Mouse (Mus musculus) cerebellum, postnatal 4 days (tissue): ENCODE results near the gene Tars2.

Source experiments
- DNase-seq, 2 experiments: peaks; one replicate each; pipeline ENCODE4 v3.0.0; 2022; ENCODE audit warnings: low spot score in 2 of 2, mixed read lengths in 1 of 2

The Tars2 gene

DNA sequence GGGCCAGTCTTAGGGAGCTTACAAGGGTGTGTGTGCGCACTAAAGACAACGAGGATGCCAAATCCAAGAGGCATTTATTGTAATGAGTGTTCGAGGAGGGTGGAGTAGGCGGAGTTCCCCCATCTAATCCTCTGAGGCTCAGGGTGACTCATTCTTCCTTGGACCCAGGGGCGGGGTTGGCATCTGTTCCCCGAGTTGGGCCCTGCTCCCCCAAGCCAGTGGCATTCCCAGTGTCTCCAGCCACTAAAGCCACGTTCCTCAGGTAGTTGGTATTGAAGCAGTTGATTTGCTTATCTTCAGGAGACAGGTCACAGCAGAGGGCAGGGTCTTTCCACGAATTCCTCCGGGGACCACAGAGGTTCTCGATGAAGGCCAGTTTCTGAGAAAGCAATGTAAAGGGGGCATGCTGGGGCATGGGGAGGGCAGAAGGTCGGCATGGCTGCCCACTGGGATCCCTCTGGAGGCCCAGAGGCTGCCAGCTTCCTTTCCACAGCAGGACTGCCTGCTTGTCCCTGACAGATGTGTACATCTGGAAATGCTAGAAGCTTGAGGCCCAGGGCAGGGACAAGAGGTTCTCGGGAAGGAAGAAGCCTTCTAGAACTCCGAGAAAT, 25.8 kb downstream of the Tars2 start:
- DNase-seq, result no peak

GRCm38 (mm10) chr3:95732744-95733521, 27.1 kb downstream of the Tars2 start:
- DNase-seq, result no peak

DNA sequence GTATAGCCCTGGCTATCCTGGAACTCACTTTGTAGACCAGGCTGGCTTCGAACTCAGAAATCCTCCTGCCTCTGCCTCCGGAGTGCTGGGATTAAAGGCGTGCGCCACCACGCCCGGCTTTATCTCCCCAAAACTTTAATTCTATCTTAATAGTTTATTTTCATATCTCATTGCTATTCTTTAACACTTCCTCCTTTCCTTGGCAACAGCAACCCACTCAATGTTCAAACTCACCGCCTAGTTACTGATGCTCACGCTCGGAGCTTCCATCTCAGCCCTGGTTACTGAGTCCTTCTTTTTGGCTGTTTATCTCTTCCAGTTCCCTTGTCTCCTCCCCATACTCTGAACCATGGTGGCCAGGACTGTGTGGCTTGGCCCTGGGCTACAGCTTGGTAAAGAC, 27.7 kb downstream of the Tars2 start:
- DNase-seq, result no peak

DNA sequence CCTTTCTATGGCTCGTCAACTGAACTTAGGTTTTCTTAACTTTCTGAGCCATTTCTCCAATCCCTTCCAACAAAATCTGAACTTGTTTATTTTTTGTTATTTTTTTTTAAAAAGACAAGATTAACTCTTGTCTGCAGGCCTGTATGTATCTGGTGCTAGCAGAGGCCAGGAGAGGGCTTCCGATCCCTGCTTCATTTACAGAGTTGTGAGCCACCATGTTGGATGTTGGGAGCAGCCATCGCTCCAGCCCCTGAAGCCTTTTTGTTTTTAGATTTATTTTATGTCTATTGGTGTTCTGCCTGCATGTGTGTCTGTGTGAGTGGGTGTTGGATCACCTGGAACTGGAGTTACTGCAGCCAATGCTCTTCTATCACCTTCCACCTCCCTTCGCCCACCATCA, 28.2 kb downstream of the Tars2 start:
- no peak for DNase-seq

GRCm38 (mm10) chr3:95730431-95730830, 29.6 kb downstream of the Tars2 start:
- no peak for DNase-seq

- DNase-seq, result no peak
Observed at GRCm38 (mm10) chr3:95728906-95729305, 31.1 kb downstream of the Tars2 start.

DNA sequence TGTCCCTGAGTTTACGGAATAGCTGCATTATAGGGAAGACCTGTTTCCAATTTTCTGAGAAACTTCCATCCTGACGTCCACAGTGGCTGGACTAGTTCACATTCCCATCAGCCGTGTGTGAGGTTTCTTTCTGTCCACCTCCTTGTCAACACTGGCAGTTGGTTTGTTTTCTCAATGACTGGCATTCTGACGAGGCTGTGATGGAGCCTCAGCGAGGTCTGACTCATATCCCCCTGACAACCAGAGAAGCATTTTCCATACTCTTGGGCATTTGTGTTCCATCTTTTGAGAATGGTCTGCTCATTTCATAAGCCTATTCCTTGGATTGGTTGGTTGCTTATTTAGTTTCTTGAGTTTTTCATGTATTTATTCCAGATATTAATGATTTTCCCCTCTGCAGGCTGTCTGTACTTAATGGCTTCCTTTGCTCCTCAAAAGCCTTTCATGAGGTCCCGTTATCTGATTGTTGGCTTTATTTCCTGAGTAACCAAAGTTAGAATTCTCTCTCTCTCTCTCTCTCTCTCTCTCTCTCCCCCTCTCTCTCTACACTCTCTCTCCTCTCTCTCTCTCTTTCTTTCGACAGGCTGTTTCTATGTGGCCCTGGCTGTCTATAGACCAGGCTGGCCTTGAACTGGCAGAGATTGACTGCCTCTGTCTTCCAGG, 33.2 kb downstream of the Tars2 start:
- DNase-seq, result no peak

DNA sequence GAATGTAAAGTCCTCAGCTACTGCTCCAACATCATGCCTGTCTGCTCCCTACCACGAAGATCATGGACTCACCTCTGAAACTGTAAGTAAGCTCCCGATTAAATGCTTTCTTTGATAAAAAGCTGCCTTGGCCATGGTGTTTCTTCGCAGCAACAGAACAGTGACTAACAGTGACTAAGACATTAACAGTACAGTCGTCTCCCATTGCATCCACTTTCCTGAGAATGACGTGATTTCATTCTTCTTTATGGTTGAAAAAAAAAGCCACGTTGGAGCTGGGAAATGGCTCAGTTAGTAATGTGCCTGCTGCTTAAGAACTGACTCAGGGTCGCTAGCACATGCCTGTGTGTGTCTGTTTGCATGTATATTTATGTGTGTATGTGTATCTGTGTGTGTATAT, 34.1 kb downstream of the Tars2 start:
- no peak for DNase-seq

DNA sequence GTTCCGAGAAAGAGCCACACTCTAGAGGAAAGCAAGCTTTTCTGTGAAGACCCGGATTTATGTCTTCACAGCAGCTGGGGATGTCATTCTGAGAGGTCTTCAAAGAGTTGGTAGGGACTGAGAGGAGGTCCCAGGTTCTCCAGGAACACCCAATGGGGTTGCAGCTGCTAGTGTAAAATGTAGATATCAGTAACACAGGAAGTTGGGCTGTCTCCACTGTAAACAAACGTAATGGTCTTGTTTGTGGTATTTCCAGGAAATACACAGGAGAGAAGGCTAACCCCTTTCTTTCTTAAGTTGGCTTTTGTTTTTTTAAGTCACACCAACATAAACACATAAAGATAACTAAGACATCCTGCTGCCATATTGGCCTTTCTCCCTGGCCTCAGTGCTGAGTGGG, 37.6 kb downstream of the Tars2 start:
- DNase-seq, result no peak

- no peak for DNase-seq
Observed at GRCm38 (mm10) chr3:95718153-95718552, 41.9 kb downstream of the Tars2 start.

GRCm38 (mm10) chr3:95716075-95716474, 43.9 kb downstream of the Tars2 start:
- DNase-seq, result no peak

- no peak for DNase-seq
Observed at GRCm38 (mm10) chr3:95709967-95710366, 50.0 kb downstream of the Tars2 start.

DNA sequence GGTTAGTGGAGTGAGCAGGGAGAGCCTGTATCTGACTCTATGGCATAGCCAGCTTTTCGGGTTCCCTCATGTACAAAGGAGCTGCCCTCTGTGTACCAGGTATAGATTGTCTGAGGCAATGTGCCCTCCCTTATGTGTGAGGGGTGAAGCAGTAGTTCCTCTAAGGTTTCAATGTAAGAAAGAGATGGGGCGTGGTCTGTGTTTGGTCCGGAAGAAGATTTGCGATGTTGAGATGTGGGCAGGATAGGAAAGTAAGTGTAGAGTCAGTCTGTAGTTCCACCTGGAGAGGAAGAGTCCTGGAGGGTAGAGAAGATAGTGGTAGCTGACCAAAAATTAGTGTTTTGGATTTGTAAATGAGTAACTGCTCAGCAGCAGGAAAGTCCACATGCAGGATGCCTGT, 51.0 kb downstream of the Tars2 start:
- no peak for DNase-seq

DNA sequence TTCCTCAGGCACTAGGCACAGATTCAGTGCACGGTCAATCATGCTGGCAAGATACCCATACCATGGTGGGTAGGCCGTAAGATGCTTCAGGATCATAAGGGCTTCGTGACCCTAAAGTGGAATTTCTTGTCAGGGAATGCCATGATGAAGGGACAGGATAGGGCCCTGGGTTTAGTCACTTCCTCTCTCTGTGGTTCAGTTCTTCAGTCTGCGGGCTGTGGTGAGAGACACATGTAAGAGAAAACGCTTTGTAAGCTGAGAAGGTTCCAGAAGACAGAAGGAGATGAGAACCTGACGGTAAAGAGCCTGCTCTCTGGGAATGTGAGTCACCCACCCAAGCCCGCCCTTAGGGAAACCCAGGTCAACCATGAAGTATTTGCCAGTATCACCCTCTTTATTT, 52.5 kb downstream of the Tars2 start:
- DNase-seq, result no peak

DNA sequence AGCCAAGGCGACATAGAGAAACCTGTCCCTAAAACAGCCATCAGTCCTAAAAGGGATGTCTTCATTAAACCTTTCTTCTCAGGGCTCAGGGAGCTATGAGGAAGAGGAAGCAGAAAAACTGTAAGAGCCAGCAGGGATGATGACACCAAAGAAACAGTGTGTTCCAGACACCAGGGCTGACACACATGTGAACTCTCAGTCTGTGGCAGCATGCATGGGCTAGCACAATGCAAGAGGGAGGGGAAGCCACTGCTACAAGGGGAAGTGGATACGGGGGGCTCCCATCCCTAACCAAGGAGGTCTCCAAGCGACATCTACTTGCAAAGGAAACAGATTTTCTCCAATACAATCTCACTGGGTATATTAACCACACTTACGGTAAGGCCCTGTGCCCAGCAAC, 53.7 kb downstream of the Tars2 start:
- no peak for DNase-seq

DNA sequence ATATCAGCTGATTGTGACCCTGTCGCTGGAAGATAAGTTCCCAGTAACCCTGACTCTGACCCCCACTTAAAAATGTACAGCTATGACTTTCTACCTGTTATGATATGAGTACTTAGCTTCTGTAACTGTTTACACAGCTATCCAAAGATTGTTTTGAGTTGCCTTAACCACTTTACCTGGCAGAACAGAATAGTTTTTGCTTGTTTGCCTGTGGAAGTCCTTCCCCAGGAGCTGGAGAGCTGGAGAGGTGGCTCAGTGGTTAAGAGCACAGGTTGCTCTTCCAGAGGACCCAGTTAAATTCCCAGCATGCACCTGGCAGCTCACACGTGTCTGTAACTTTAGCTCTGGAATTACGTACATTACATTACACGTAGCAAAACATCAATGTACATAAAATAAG, 55.4 kb downstream of the Tars2 start:
- DNase-seq, result no peak

GRCm38 (mm10) chr3:95703276-95703675, 56.7 kb downstream of the Tars2 start:
- no peak for DNase-seq

GRCm38 (mm10) chr3:95701877-95702540, 58.0 kb downstream of the Tars2 start:
- DNase-seq, result peak in 1 of 2 experiments; percentile 49

DNA sequence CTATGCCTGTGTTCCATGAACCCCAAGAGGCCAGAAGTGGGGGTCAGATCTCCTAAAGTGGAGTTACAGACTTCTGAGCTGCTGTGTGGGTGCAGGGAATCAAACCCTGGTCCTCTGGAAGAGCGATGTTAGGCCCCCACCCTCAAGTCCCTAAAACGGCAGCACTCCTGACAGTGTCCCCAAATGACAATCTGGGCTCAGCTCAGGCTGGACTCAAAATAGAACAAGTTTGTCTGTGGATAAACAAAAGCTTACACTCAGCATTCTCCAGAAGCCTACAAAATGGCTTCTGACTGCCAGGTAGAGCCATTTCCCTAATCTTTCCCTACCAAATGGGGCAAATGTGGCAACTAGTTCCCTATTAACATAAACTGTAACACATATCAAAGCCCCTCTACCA, 58.9 kb downstream of the Tars2 start:
- no peak for DNase-seq

DNA sequence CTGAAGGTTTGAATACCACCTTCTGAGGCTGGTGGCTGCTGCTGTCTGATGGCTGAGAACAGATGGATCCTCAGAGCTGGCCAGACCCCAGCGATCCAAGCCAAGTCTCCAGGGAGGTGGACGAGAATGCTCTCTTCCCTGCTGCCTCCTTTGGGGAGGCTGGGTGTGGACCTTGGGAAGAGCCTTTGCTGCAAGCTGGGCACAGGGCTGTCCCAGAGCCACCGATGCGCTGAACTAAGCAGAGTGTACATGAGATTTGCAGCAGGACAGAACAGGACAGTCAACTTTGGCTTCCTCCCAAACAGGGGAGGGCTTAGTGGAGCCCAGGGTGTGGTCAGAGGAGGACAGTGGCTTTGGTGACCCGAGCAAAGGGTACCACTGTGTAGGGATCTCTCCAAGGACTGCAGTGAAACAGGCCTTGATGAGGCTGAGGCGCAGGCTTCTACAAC, 59.7 kb downstream of the Tars2 start:
- DNase-seq, result peak in 1 of 2 experiments; percentile 21

DNA sequence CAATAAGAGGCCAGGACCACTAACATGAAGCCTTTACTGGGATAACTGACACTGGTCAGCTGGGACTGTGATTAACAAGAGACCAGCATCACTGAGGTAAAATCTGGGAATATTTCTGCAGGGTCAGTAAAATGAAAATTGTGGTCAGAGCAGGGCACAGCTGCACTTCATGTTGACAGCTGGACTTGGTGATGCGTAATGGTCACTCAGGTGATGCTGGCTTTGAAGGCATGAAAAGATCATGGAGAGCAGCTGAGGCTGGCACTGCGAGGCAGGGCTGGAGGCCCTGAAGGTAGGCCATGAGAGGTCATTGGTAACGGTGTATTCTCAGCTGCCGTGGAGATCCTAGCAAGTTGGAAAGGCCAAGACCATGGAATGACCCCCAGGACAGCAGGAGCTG, 61.7 kb downstream of the Tars2 start:
- no peak for DNase-seq

DNA sequence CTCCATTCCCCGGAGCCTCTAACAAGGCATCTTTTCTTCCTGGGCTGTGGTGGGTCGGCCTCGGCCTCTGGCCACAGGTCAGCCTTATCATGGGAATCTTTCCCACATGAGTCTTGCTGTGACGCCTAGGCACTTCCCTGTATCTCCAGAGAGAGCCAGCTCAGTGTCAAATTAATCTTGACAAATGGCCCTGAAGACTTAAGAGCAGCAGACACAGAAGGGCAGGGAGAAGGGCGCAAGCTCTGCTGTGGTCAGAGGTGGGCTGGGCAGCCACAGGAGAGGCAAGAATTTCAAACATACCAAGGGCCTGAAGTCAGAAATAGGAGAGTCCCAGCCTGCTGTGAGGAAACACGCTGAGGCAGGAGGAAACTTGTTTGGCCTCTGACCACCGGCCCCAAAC, 63.6 kb downstream of the Tars2 start:
- no peak for DNase-seq
